Mouse (Mus musculus) C2C12 (cell line): ENCODE data around the gene Slc25a5. TPM values are rescaled to one million over a fixed set of nuclear protein-coding genes. Genes with fewer than 3 reads are reported as not detected.

Experiments
- H3K27me3 ChIP-seq: one replicate; pipeline ENCODE4 v1.6.1; 2011; ENCODE audit not compliant: control insufficient read depth, insufficient read depth, insufficient read length
- H3K36me3 ChIP-seq: one replicate; pipeline ENCODE4 v1.6.1; 2011; ENCODE audit not compliant: control insufficient read depth, insufficient read depth
- H3K4me3 ChIP-seq: one replicate; pipeline ENCODE4 v1.5.1; 2011; ENCODE audit warnings: mild to moderate bottlenecking, control low read depth; ENCODE audit not compliant: poor library complexity, insufficient read depth, severe bottlenecking
- H3K79me2 ChIP-seq: one replicate; pipeline ENCODE4 v1.6.1; 2011; ENCODE audit not compliant: control insufficient read depth, insufficient read depth
- H3K79me3 ChIP-seq: one replicate; pipeline ENCODE4 v1.6.1; 2011; ENCODE audit warnings: low read depth, control low read depth
- H3ac ChIP-seq: one replicate; pipeline ENCODE3; 2011; ENCODE audit warnings: low read depth; ENCODE audit not compliant: control insufficient read depth, insufficient read length
- CEBPB ChIP-seq: IDR thresholded peaks from one replicate; pipeline ENCODE4 v1.6.1; 2011; ENCODE audit warnings: low read depth, mild to moderate bottlenecking, control low read depth, moderate library complexity
- CTCF ChIP-seq: IDR thresholded peaks from one replicate; pipeline ENCODE4 v1.5.1; 2011; ENCODE audit not compliant: control insufficient read depth, insufficient read depth, insufficient read length
- FOSL1 ChIP-seq: IDR thresholded peaks from one replicate; pipeline ENCODE4 v1.8.0; 2011; ENCODE audit warnings: mild to moderate bottlenecking, low read length; ENCODE audit not compliant: poor library complexity, insufficient read depth, severe bottlenecking
- MAX ChIP-seq: IDR thresholded peaks from one replicate; pipeline ENCODE4 v1.6.1; 2011; ENCODE audit warnings: mild to moderate bottlenecking, control low read depth
- MYOD1 ChIP-seq: IDR thresholded peaks from one replicate; pipeline ENCODE4 v1.6.1; 2011; ENCODE audit warnings: low read depth; ENCODE audit not compliant: control insufficient read depth, insufficient read length
- MYOG ChIP-seq: IDR thresholded peaks from one replicate; pipeline ENCODE4 v1.6.1; 2011; ENCODE audit not compliant: control insufficient read depth, insufficient read length; ENCODE audit errors: extremely low read depth
- USF1 ChIP-seq: IDR thresholded peaks from one replicate; pipeline ENCODE4 v1.6.1; 2011; ENCODE audit warnings: low read depth, mild to moderate bottlenecking, control low read depth, moderate library complexity
- long read RNA-seq, 2 experiments: library from polyadenylated mRNA; unstranded; transcript quantifications; one replicate each; pipeline ENCODE4 v2.0.0; 2019 to 2020
- polyA plus RNA-seq: library from polyadenylated mRNA; unstranded; fragments of >200 nt; fragmentation: generic; extraction: Trizol; gene quantifications from one replicate; pipeline ENCODE4 v1.2.1, GENCODE M21; 2012; ENCODE audit warnings: missing spikeins

The Slc25a5 gene
- polyA plus RNA-seq, result 988 TPM
- long read RNA-seq, experiment 1, transcript Slc25a5-201 (4 exons, 1,240 nt), result major isoform, 535 of 556 reads
- long read RNA-seq, experiment 1, partial matches to known transcripts, result 13 of 556 reads
- long read RNA-seq, experiment 1, other reads (novel, unspliced or antisense), result 8 of 556 reads
- long read RNA-seq, experiment 2, transcript Slc25a5-201 (4 exons, 1,240 nt), result major isoform, 789 of 866 reads
- long read RNA-seq, experiment 2, partial matches to known transcripts, result 0 of 866 reads
- long read RNA-seq, experiment 2, other reads (novel, unspliced or antisense), result 75 of 866 reads

- peaks cover 20% of the 10 kb centered on the region for H3K36me3 ChIP-seq
- no peaks in the 10 kb centered on the region for H3K27me3 ChIP-seq
- H3K4me3 ChIP-seq, result peak within 1 kb of the TSS; percentile 74
- H3ac ChIP-seq, result peak within 1 kb of the TSS; percentile 76
- H3K79me2 ChIP-seq, result peaks cover 21% of the 10 kb centered on the region
- peaks cover 4% of the 10 kb centered on the region for H3K79me3 ChIP-seq
- TF ChIP-seq MYOD1 (no peak), MYOG (no peak), MAX (no peak), USF1 (no peak), CEBPB (no peak), FOSL1 (no peak), CTCF (no peak)
These were observed at the start of gene Slc25a5 for GRCm38 (mm10) chrX:36795424-36796162. Slc25a5 (plus strand) TSS chrX:36795651.

GRCm38 (mm10) chrX:36746789-36747188 lies 48.7 kb upstream of the Slc25a5 start:
- Histone ChIP-seq H3K79me2 (no peaks in the 10 kb centered on the region), H3K79me3 (no peaks in the 10 kb centered on the region), H3K36me3 (no peaks in the 10 kb centered on the region), H3K27me3 (no peaks in the 10 kb centered on the region), H3ac (no peak overlapping the region), H3K4me3 (no peak overlapping the region)
- TF ChIP-seq USF1 (no peak), CEBPB (no peak), CTCF (no peak), MYOG (no peak), FOSL1 (no peak), MYOD1 (no peak), MAX (no peak)

- no peaks in the 10 kb centered on the region for H3K79me2 ChIP-seq
- no peak for TF ChIP-seq FOSL1
- TF ChIP-seq MYOD1, result peak; percentile 19
- TF ChIP-seq USF1, result no peak
- TF ChIP-seq CEBPB, result no peak
- no peak for TF ChIP-seq MAX
These were observed 46.9 kb upstream of the Slc25a5 start for GRCm38 (mm10) chrX:36748573-36748972.

GRCm38 (mm10) chrX:36749281-36749785 lies 46.1 kb upstream of the Slc25a5 start:
- Histone ChIP-seq H3K79me2 (no peaks in the 10 kb centered on the region), H3K4me3 (no peak overlapping the region), H3ac (no peak overlapping the region), H3K27me3 (no peaks in the 10 kb centered on the region), H3K36me3 (no peaks in the 10 kb centered on the region), H3K79me3 (no peaks in the 10 kb centered on the region)
- TF ChIP-seq USF1 (no peak), CTCF (no peak), FOSL1 (no peak), MYOD1 (no peak), MYOG (no peak), MAX (no peak), CEBPB (no peak)

More at GRCm38 (mm10) chrX:36748573-36748972, 46.9 kb upstream of the Slc25a5 start:
- H3K79me3 ChIP-seq, result no peaks in the 10 kb centered on the region
- H3K4me3 ChIP-seq, result no peak overlapping the region
- H3K36me3 ChIP-seq, result no peaks in the 10 kb centered on the region
- no peak overlapping the region for H3ac ChIP-seq
- no peaks in the 10 kb centered on the region for H3K27me3 ChIP-seq

- Histone ChIP-seq H3K4me3 (no peak overlapping the region), H3ac (no peak overlapping the region), H3K79me3 (no peaks in the 10 kb centered on the region), H3K79me2 (no peaks in the 10 kb centered on the region), H3K36me3 (no peaks in the 10 kb centered on the region), H3K27me3 (no peaks in the 10 kb centered on the region)
- no peak for TF ChIP-seq CTCF
- no peak for TF ChIP-seq MYOG
- no peak for TF ChIP-seq FOSL1
- TF ChIP-seq MYOD1, result no peak
- TF ChIP-seq CEBPB, result no peak
- TF ChIP-seq MAX, result no peak
- TF ChIP-seq USF1, result no peak
These were observed 44.9 kb upstream of the Slc25a5 start for GRCm38 (mm10) chrX:36750591-36750990.

GRCm38 (mm10) chrX:36752586-36752985 lies 42.9 kb upstream of the Slc25a5 start:
- Histone ChIP-seq H3K4me3 (no peak overlapping the region), H3K79me2 (no peaks in the 10 kb centered on the region), H3K79me3 (no peaks in the 10 kb centered on the region), H3K27me3 (no peaks in the 10 kb centered on the region), H3K36me3 (no peaks in the 10 kb centered on the region), H3ac (no peak overlapping the region)
- TF ChIP-seq MYOG (no peak), CTCF (no peak), USF1 (no peak)
